Mouse (Mus musculus) c-Kit-negative CD71-positive TER-119-positive erythroid progenitor cells, embryonic 14.5 days (primary cell): ENCODE measurements around the gene Nudt16l1.

Experiments used
- DNase-seq: peaks from one replicate; pipeline ENCODE4 v3.0.0-alpha.2; 2013; ENCODE audit warnings: low read depth, low spot score

Nudt16l1 gene

DNA sequence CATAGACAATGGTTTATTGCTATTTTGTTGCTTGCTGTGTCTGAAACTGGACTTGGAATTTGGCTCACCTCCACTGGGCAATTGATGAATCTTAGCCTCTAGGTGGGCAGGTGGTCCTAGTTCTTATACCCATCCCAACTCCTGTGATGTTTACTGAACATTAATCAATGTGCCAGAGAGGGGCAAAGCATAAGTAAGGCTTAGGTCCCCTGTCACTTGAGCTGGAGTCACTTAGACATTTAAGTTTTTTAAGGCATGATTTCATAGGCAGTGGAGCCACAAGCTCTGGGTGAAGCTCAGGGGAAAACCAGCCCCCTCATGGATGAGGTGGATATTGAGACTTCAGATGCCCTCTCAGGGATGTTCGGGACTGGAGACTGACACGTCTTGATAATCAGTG, at the start of gene Nudt16l1:
TSS of gene Nudt16l1 (plus strand) at position 301 of the 400 bp plus-strand sequence.
- no peak for DNase-seq

DNA sequence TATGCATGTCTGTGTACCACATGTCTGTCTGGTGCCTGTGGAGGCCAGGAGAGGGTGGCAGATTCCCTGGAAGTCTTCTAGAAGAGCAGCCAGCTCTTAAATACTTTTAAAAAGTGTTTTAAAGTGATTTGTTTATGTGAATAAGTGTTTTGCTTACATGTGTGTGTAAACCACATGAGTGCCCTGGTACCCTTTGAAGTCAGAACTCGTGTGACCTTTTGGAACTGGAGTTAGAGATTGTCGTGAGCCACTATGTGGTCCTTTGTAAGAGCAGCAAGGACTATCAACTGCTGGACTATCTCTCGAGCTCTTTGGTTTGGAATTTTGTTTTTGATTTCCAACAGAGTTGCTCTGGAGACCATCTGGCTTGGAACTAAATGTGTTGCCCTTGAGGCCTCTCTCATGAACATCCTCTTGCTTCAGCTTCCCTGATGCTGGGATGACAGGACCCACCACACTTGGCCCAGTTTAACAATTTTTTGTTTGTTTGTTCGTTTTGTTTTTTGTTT, 48.3 kb upstream of the Nudt16l1 start:
- no peak for DNase-seq

- no peak for DNase-seq
Measured at GRCm38 (mm10) chr16:4892171-4892570, 46.4 kb upstream of the Nudt16l1 start.

- DNase-seq = no peak
Measured at GRCm38 (mm10) chr16:4894201-4894908, 44.2 kb upstream of the Nudt16l1 start.

- DNase-seq = no peak
Measured at GRCm38 (mm10) chr16:4896249-4897027, 42.1 kb upstream of the Nudt16l1 start.

DNA sequence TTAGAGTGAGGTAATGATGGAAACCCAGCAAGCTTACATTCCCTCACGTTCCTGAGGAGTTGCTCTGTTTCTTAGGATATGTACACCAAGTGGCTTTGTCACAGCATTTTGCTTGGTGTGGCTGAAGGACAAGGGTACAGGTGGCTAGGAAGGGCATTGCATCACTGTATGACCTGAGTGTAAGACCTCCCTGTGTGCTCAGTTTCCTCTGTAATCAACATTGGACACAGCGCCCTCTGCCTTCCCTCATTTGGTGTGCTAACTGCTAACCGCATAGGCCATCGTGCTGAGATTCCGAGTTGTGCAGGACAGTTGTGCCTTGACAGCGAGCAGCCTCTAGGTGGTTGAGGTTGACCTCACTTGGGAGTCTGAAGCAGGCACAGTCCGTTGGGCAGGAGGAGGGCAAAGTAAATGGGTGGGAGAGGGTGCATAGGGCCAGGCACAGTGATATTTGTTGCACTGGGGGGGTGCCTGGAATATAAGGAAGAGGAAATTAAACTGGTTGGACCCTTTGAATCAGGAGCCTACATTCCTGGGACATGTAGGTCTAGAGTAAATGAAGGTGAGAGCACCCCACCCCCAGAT, 41.3 kb upstream of the Nudt16l1 start:
- DNase-seq = no peak

- DNase-seq = no peak
Measured at GRCm38 (mm10) chr16:4898881-4899280, 39.7 kb upstream of the Nudt16l1 start.

DNA sequence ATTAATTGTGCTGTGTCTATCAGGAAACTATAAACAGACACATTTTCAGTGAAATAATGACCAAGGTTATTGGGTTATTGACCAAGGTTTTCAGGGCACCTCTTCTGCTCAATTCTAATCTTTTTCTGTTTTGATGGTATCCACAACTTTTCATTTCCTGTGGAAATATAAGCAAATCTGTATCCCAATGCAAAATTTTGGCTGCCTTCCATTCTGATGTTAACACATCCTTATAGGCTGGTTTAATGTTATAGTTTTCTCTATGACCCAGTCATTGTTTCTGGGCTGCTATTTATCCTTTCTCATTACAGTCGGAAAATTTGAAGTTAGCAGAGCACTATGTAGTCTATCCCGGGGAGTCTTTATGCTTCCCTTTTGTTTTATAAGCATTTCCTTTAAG, 38.9 kb upstream of the Nudt16l1 start:
- DNase-seq = no peak

GRCm38 (mm10) chr16:4901167-4901566, 37.4 kb upstream of the Nudt16l1 start:
- DNase-seq = no peak

GRCm38 (mm10) chr16:4902390-4902789, 36.2 kb upstream of the Nudt16l1 start:
- DNase-seq = no peak

DNA sequence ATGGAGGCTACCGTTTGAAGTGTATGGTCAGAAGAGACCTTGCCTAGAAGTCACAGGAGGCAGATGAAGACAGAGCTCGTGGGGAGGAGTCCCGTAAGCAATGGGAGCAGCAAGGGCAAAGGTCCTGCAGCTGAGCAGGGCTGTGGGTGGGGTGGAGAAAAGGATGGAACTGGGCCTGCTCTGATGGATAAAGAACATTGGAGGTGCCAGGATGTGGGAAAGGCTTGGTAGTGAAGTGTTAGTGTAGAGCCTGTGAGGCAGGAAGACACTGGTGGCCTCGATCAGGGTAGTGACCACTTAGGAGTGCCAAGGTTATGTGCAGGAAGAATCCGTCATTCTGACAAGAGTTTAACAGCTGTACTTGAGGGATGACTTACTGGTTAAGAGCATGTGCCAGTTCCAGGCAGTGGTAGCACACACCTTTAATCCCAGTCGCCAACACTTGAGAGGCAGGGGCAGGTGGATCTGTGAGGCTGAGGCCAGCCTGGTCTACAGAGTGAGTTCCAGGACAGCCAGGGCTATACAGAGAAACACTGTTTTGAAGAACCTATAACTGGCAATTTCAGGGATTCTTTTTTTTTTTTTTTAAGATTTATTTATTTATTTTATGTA, 35.0 kb upstream of the Nudt16l1 start:
- DNase-seq = no peak

- no peak for DNase-seq
Measured at GRCm38 (mm10) chr16:4904878-4905277, 33.7 kb upstream of the Nudt16l1 start.

- no peak for DNase-seq
Measured at GRCm38 (mm10) chr16:4905591-4905990, 33.0 kb upstream of the Nudt16l1 start.

DNA sequence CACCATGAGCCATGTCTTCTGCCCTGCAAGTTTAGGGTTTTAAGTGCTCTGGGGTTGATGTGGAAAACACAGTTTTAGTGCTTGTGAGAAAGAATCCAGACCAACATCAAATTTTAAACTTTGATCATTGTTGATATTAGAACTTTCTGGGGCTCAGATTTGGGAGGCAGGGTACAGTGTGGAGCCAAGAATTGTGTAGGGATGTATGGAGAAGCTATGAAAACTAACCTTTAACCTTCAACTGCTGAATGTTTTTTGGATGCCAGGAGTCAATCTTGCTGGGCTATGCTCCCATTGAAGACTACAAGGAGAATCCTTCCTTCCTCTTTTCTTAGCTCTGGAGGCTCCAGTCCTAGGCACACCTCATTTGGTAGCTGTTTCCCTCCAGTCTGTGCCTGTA, 32.0 kb upstream of the Nudt16l1 start:
- no peak for DNase-seq

DNA sequence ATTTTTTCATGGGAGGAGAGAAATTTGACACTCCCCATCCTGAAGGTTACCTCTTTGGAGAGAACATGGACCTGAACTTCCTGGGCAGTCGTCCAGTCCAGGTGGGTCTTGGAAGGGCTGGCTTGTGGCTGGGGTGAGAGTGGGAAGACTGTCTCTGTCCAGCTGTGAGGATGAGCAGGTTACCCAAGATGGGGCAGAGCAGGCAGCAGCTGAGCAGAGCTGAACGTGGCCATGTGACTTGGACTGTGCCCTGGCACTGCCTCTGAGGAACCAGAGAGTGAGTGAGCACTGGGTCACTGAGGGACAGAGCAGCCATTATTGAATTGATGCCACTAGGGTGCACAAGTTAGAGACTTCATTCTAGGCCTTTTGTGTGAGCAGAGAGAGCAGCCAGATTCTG, 31.2 kb upstream of the Nudt16l1 start:
- no peak for DNase-seq

- no peak for DNase-seq
Measured at GRCm38 (mm10) chr16:4907972-4908371, 30.6 kb upstream of the Nudt16l1 start.

GRCm38 (mm10) chr16:4909745-4910144, 28.8 kb upstream of the Nudt16l1 start:
- DNase-seq = no peak

- no peak for DNase-seq
Measured at GRCm38 (mm10) chr16:4910758-4911157, 27.8 kb upstream of the Nudt16l1 start.

GRCm38 (mm10) chr16:4912074-4912648, 26.4 kb upstream of the Nudt16l1 start:
- DNase-seq = no peak

- no peak for DNase-seq
Measured at GRCm38 (mm10) chr16:4912907-4913782, 25.4 kb upstream of the Nudt16l1 start.
